Mouse (Mus musculus) naive thymus-derived CD4-positive, alpha-beta T cell, adult 5 months (primary cell): ENCODE results near the gene Impad1. TPM values are rescaled to one million over a fixed set of nuclear protein-coding genes. Genes with fewer than 3 reads are reported as not detected.

Experiments
- polyA plus RNA-seq: library from polyadenylated mRNA; unstranded; fragments of 100-300 nt; shearing (Covaris generic); gene quantifications from one replicate; pipeline ENCODE4 v1.2.1, GENCODE M21; 2017

The Impad1 gene
- polyA plus RNA-seq, result 12.6 TPM

GRCm38 (mm10) chr4:4792992-4793834, at the start of gene Impad1:
Gene Impad1, minus strand, starts transcription at chr4:4793355.

